Mouse (Mus musculus): ENCODE measurements around the gene Ak8. TPM values are rescaled to one million over a fixed set of nuclear protein-coding genes. Genes with fewer than 3 reads are reported as not detected.

Ak8 gene
- polyA plus RNA-seq, 1 experiment from 2014 or later, result 1.3 TPM

DNA sequence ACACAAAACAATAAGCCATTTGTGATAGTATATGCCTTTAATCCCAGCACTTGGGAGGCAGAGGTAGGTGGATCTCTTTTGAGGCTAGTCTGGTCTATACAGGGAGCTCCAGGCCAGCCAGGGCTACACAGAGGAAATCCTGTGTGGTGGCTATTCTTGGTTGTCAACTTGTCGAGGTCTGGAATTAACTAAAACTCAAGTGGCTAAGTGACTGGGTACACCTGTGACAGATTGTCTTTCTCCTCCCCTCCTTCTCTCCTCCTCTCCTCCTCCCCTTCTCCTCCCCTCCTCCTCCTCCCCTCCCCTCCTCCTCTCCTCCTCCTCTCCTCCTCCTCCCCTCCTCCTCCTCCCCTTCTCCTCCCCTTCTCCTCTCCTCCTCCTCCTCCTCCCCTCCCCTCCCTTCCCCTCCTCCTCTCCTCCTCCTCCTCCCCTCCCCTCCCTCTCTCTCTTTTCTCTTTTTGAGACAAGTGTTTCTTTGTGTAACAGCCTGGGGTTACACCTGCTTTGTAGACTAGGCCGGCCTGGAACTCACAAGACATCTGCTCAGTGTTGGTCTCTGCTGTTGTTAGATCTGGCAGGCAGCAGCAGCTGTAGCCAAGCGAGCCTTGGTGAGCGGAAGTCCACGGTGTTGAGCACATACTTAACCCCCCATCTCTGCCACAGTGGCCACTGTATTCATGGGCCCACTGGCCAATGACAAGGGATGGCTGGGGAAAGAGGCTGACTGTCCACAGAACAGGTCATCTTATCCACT is 110.5 kb downstream of the Ak8 start:
- DNase-seq (ENCODE audit: low spot score), result no peak
- Histone ChIP-seq H3K4me1 (replicated peaks; ENCODE audit: control insufficient read depth, insufficient read depth, low read length) (no peaks in the 10 kb centered on the region), H3K9me3 (ENCODE audit: control insufficient read depth, low read length) (no peaks in the 10 kb centered on the region), H3K9ac (ENCODE audit: low read length) (no peak overlapping the region), H3K36me3 (ENCODE audit: control insufficient read depth, insufficient read depth, low read length) (no peaks in the 10 kb centered on the region), H3K27me3 (replicated peaks; ENCODE audit: control insufficient read depth, insufficient read depth, low read length) (no peaks in the 10 kb centered on the region), H3K27ac (ENCODE audit: low read depth) (no peak overlapping the region), H3K4me3 (ENCODE audit: low read depth, low read length) (no peak overlapping the region), H3K4me2 (ENCODE audit: low read length) (no peak overlapping the region)
- WGBS, result 52% methylated on average over 5 of the region's 5 CpGs
- no peak for ATAC-seq (replicated peaks; ENCODE audit: low FRiP score, low TSS enrichment, low read depth)

DNA sequence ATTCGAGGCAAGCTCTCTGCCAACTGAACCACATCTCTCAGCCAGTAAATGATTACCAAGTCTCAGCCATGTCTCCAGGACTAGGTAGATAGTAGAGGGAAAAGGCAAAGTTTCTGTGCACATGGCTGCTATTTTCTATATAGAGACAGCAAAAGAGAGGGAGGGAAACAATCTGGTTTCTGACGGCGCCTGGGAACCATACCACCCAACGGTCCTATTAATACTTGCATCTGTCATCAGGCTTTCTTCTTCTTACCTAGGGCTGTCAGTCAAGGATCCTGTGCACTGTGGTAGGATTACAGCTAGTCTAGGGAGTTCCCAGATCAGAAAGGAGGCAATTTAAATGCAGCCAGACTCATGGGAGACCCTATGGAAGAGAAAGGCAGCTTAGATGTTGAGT is 118.9 kb downstream of the Ak8 start:
- no peak for ATAC-seq (replicated peaks; ENCODE audit: low FRiP score, low TSS enrichment, low read depth)
- no peaks in the 10 kb centered on the region for H3K4me1 ChIP-seq (replicated peaks; ENCODE audit: control insufficient read depth, insufficient read depth, low read length)
- H3K27ac ChIP-seq (ENCODE audit: low read depth), result no peak overlapping the region
- H3K9ac ChIP-seq (ENCODE audit: low read length), result no peak overlapping the region
- no peak overlapping the region for H3K4me3 ChIP-seq (ENCODE audit: low read depth, low read length)
- 77% methylated on average over 4 of the region's 4 CpGs for WGBS
- no peak overlapping the region for H3K4me2 ChIP-seq (ENCODE audit: low read length)
- no peaks in the 10 kb centered on the region for H3K27me3 ChIP-seq (replicated peaks; ENCODE audit: control insufficient read depth, insufficient read depth, low read length)
- no peak for DNase-seq (ENCODE audit: low spot score)
- H3K9me3 ChIP-seq (ENCODE audit: control insufficient read depth, low read length), result no peaks in the 10 kb centered on the region
- H3K36me3 ChIP-seq (ENCODE audit: control insufficient read depth, insufficient read depth, low read length), result peaks cover 7% of the 10 kb centered on the region

DNA sequence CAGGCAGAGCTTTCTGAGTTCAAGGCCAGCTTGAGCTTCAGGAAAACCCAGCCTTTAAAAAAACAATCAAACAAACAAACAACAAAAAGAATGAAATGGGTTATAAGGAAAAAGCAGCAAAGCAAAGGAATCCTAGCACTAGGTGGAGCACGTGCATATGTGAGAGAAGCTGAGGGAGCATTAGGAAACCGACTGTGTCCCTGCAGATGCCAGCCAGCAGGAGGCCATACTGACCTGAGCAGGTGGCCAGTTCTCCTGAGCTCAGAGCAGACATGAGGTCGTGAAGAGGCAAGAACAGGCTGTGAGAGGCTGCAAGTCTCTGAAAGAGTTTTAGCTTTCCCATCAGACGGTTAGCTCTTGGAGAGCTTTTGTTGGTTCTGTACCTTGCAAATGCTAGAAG is 129.3 kb downstream of the Ak8 start:
- H3K27ac ChIP-seq (ENCODE audit: low read depth), result no peak overlapping the region
- no peaks in the 10 kb centered on the region for H3K4me1 ChIP-seq (replicated peaks; ENCODE audit: control insufficient read depth, insufficient read depth, low read length)
- no peak overlapping the region for H3K4me3 ChIP-seq (ENCODE audit: low read depth, low read length)
- no peak overlapping the region for H3K9ac ChIP-seq (ENCODE audit: low read length)
- no peaks in the 10 kb centered on the region for H3K9me3 ChIP-seq (ENCODE audit: control insufficient read depth, low read length)
- no peak overlapping the region for H3K4me2 ChIP-seq (ENCODE audit: low read length)
- 33% methylated on average over 4 of the region's 4 CpGs for WGBS
- H3K27me3 ChIP-seq (replicated peaks; ENCODE audit: control insufficient read depth, insufficient read depth, low read length), result no peaks in the 10 kb centered on the region
- DNase-seq (ENCODE audit: low spot score) (no peak), ATAC-seq (replicated peaks; ENCODE audit: low FRiP score, low TSS enrichment, low read depth) (no peak)
- peaks cover 97% of the 10 kb centered on the region for H3K36me3 ChIP-seq (ENCODE audit: control insufficient read depth, insufficient read depth, low read length)

DNA sequence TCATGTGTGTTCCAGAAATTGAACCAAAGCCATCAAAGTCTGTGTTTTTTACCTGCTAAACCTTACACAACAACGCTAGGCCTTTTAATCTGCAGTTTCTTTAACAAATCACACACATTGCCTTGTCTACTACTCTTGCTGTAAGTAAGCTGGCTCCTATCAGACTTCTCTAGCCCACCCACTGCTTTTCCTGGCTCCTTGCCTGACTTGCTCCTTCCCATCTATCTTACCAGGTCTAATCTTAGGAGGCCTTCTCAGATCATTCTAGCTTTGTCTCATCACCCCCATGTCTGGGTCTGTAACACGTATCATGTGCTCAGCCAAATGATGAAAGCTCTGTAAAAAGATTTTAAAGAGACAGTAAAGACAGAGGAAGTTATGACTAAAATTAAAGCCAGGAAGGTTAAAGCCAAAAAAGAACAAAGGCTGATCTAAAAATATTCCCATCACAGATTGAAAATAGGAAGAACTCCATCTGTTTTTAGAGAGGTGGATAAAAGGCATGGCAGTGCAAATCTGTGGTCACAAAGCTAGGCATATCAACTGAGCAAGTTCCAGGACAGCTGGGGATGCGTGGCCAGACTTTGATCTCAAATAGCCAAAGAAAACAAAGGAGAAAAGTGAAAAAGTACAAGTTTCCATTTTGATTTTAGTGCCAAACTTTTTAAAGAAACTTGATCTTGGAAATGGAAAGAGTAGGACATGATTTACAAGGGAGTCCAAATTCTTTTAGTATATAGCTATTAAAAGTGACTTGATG is 136.4 kb downstream of the Ak8 start:
- WGBS, result 69% methylated on average over 3 of the region's 3 CpGs
- no peak overlapping the region for H3K27ac ChIP-seq (ENCODE audit: low read depth)
- DNase-seq (ENCODE audit: low spot score), result no peak

DNA sequence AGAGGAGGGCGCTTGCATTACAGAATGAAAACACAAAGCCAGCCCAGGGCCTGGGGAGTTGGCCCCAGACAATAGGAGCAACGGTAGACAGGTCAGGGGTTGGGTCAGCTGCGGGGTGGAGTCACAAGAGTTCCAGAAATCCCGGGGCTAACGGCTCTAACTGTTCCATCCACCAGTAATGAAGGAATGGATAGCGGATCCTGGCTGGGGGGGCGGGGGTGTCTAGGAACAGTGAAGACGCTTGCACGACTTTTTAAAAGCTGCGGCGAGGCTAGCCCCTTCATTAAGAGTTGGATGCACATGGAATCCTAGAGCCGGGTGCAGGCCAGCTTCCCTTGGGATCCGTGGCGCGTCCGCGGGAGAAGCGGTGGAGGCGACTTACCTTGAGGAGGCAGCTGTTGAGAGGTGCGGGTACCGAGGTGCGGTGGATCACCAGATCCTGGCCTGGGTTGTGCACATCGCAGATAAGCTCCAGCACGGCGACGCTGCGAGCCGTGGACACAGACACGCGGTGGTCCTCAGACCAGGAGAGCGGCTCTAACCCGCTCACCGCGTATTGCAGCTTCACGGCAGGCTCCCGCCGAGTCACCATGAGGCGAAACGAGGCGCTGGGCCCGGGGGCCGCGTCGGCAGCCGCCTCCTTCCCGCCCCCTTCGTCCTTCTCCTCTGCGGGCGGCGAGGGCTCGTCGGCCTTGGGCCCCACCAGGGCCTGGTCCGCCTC is 139.7 kb downstream of the Ak8 start:
- H3K27me3 ChIP-seq (replicated peaks; ENCODE audit: control insufficient read depth, insufficient read depth, low read length), result no peaks in the 10 kb centered on the region
- DNase-seq (ENCODE audit: low spot score), result no peak
- under 1% methylated on average over 53 of the region's 53 CpGs for WGBS

More for the DNA sequence above, 136.4 kb downstream of the Ak8 start:
- Histone ChIP-seq H3K9ac (ENCODE audit: low read length) (no peak overlapping the region), H3K36me3 (ENCODE audit: control insufficient read depth, insufficient read depth, low read length) (peaks cover 46% of the 10 kb centered on the region), H3K4me3 (ENCODE audit: low read depth, low read length) (no peak overlapping the region), H3K27me3 (replicated peaks; ENCODE audit: control insufficient read depth, insufficient read depth, low read length) (no peaks in the 10 kb centered on the region), H3K4me1 (replicated peaks; ENCODE audit: control insufficient read depth, insufficient read depth, low read length) (peaks cover 21% of the 10 kb centered on the region), H3K9me3 (ENCODE audit: control insufficient read depth, low read length) (no peaks in the 10 kb centered on the region), H3K4me2 (ENCODE audit: low read length) (no peak overlapping the region)
- ATAC-seq (replicated peaks; ENCODE audit: low FRiP score, low TSS enrichment, low read depth), result no peak

DNA sequence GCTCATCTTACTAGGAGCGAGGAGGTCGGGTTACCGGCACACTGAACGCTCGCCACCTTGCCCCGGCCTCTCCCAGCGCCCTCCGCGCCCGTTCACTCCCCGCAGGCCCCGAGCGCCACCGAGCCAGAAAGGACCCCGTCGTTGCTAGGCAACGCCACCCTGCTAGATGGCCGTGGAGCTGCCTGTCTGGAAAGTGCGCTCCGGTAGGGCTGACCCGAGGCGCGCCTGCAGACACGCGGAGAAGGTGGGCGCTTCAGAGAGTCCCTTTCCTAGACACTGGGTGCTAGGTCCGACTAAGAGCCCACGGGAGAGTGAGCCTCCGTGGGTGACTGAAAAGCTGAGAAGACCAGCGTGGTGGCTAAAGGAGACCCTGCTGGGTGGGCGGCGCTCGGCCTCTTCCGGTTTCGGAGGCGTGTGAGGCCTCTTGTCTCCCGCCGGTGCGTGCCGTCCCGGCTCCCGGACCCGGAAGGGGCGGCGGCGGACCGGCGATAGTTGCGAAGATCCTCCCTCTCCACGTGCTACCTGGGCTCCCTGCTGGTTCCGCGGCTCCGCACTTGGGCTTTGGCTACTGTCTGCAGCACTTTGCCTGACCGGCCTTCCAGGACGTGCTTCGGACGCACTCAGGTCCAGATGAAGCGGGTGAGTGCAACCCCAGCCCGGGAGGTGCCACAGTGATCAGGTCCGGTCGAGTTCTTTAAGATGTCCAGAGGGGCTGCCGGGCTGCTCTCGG is 140.4 kb downstream of the Ak8 start, which contains the start of the genes Gtf3c4 and Ddx31:
TSS of gene Gtf3c4 (minus strand) at position 139 of the 730 bp plus-strand sequence.
TSS of gene Ddx31 (plus strand) at position 185 of the 730 bp plus-strand sequence.
- Histone ChIP-seq H3K9me3 (ENCODE audit: control insufficient read depth, low read length) (no peaks in the 10 kb centered on the region), H3K4me3 (ENCODE audit: low read depth, low read length) (peak within 1 kb of the TSS; percentile 98), H3K27me3 (replicated peaks; ENCODE audit: control insufficient read depth, insufficient read depth, low read length) (no peaks in the 10 kb centered on the region), H3K4me2 (ENCODE audit: low read length) (peak within 1 kb of the TSS; percentile 65), H3K36me3 (ENCODE audit: control insufficient read depth, insufficient read depth, low read length) (peaks cover 15% of the 10 kb centered on the region; the same call in 1 of the 2 replicates), H3K9ac (ENCODE audit: low read length) (peak within 1 kb of the TSS; percentile 91), H3K4me1 (replicated peaks; ENCODE audit: control insufficient read depth, insufficient read depth, low read length) (peaks cover 30% of the 10 kb centered on the region), H3K27ac (ENCODE audit: low read depth) (peak within 1 kb of the TSS; percentile 86)
- DNase-seq (ENCODE audit: low spot score) (peak; percentile 98), ATAC-seq (replicated peaks; ENCODE audit: low FRiP score, low TSS enrichment, low read depth) (peak; percentile 98)
- WGBS, result under 1% methylated on average over 62 of the region's 63 CpGs

More for the DNA sequence above, 139.7 kb downstream of the Ak8 start:
- peak overlapping the region; percentile 98 for H3K4me3 ChIP-seq (ENCODE audit: low read depth, low read length)
- H3K9me3 ChIP-seq (ENCODE audit: control insufficient read depth, low read length), result no peaks in the 10 kb centered on the region
- peaks cover 30% of the 10 kb centered on the region for H3K4me1 ChIP-seq (replicated peaks; ENCODE audit: control insufficient read depth, insufficient read depth, low read length)
- peak overlapping the region; percentile 86 for H3K27ac ChIP-seq (ENCODE audit: low read depth)
- H3K9ac ChIP-seq (ENCODE audit: low read length), result peak overlapping the region; percentile 91
- H3K4me2 ChIP-seq (ENCODE audit: low read length), result peak overlapping the region; percentile 65
- H3K36me3 ChIP-seq (ENCODE audit: control insufficient read depth, insufficient read depth, low read length), result peaks cover 15% of the 10 kb centered on the region
- no peak; the same call in 1 of the 2 replicates for ATAC-seq (replicated peaks; ENCODE audit: low FRiP score, low TSS enrichment, low read depth)

DNA sequence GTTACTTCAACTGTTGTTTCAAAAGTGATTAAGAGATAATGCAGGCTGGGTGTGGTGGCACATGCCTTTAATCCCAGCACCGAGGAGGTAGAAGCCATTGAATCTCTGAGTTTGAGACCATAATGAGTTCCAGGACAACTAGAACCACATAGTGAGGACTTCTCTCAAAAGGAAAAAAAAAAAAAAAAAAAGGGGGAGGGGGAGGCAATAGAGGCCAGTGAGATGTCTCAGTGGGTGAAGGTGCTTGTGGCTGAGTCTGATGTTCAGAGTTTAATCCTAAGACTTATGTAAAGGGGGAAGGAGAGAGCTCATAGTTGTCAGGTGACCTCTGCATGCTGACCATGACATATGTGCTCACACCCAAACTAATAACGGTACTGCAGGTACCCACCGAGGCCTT is 142.1 kb downstream of the Ak8 start:
- DNase-seq (ENCODE audit: low spot score) (no peak), ATAC-seq (replicated peaks; ENCODE audit: low FRiP score, low TSS enrichment, low read depth) (no peak)
- 73% methylated on average over 3 of the region's 3 CpGs for WGBS
- Histone ChIP-seq H3K4me2 (ENCODE audit: low read length) (peak overlapping the region; percentile 65), H3K4me3 (ENCODE audit: low read depth, low read length) (peak overlapping the region; percentile 98; the same call in 1 of the 2 replicates), H3K27ac (ENCODE audit: low read depth) (no peak overlapping the region), H3K9me3 (ENCODE audit: control insufficient read depth, low read length) (no peaks in the 10 kb centered on the region), H3K4me1 (replicated peaks; ENCODE audit: control insufficient read depth, insufficient read depth, low read length) (peaks cover 23% of the 10 kb centered on the region), H3K36me3 (ENCODE audit: control insufficient read depth, insufficient read depth, low read length) (peaks cover 24% of the 10 kb centered on the region), H3K9ac (ENCODE audit: low read length) (peak overlapping the region; percentile 91), H3K27me3 (replicated peaks; ENCODE audit: control insufficient read depth, insufficient read depth, low read length) (no peaks in the 10 kb centered on the region)

DNA sequence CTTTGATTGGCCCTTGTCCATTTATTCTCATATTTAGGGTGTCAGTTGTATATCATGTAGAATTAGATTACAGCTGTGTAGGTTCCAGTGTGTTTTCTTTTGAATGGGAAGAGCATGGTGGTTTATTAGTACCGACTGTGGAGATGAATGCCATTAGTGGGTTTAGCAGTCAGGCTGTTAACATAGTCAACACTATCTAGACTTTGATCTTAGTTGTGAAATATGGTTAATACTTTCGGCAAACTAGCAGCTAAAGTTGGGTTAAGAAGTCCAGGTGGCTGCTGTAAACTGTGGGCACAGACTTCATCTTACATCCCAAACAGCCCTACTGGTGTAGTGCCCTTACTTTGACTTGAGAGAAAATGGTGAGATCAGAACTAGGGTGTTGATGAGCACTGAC is 148.9 kb downstream of the Ak8 start:
- WGBS, result 82% methylated on average over 2 of the region's 2 CpGs
- no peaks in the 10 kb centered on the region for H3K27me3 ChIP-seq (replicated peaks; ENCODE audit: control insufficient read depth, insufficient read depth, low read length)
- H3K4me3 ChIP-seq (ENCODE audit: low read depth, low read length), result no peak overlapping the region
- H3K27ac ChIP-seq (ENCODE audit: low read depth), result no peak overlapping the region
- ATAC-seq (replicated peaks; ENCODE audit: low FRiP score, low TSS enrichment, low read depth), result no peak
- H3K4me2 ChIP-seq (ENCODE audit: low read length), result no peak overlapping the region
- H3K36me3 ChIP-seq (ENCODE audit: control insufficient read depth, insufficient read depth, low read length), result peaks cover 78% of the 10 kb centered on the region
- no peaks in the 10 kb centered on the region for H3K9me3 ChIP-seq (ENCODE audit: control insufficient read depth, low read length)
- no peak overlapping the region for H3K9ac ChIP-seq (ENCODE audit: low read length)
- DNase-seq (ENCODE audit: low spot score), result no peak
- H3K4me1 ChIP-seq (replicated peaks; ENCODE audit: control insufficient read depth, insufficient read depth, low read length), result no peaks in the 10 kb centered on the region
